Mouse (Mus musculus) kidney, postnatal 36 days (tissue): Measurements from ENCODE around the gene Tenm4.
A peak's percentile ranks its signal among the peaks of the same experiment; 100 is the strongest.

ENCODE experiments used
- DNase-seq, 2 experiments: peaks; one replicate each; pipeline ENCODE4 v3.0.0; 2021 to 2022; ENCODE audit warnings: mixed read lengths in 2 of 2

Tenm4 gene

GRCm38 (mm10) chr7:96871031-96871430, 700.0 kb downstream of the Tenm4 start:
- no peak for DNase-seq

- no peak for DNase-seq
Observed at GRCm38 (mm10) chr7:96878511-96879276, 707.6 kb downstream of the Tenm4 start.

GRCm38 (mm10) chr7:96879593-96879992, 708.5 kb downstream of the Tenm4 start:
- DNase-seq = no peak

DNA sequence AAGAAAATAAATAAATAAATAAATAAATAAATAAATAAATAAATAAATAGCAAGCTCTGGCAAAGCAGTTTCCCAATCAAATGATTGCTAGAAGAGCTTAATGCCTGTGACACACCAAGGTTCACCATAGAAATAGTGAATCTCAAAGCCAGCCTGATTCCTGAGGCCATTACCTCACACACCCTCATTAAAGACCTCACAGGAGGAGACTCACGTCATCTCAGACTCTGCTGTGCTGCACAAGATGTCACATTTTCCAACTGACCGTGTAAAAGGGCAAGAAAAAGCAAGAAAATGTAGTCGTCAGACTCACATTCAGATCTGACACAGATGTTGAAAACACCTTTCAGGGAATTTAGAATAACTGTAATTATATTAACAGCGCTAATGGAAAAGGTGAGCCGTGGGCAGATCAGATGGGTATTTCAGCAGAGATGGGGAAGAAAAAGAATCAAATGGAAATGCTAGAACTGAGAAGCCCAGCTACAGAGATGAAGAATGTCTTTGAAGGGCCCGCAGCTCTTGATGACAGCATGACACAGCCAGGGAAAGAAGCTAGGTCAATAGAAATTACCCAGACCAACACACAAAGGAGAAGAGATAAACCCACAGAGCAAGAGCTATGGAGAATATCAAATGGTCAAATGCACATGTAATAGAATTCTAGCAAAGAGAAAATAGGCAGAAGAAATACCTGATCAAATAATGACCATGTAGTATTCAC, 709.3 kb downstream of the Tenm4 start:
- DNase-seq = no peak

- no peak for DNase-seq
Observed at GRCm38 (mm10) chr7:96883297-96883696, 712.3 kb downstream of the Tenm4 start.

DNA sequence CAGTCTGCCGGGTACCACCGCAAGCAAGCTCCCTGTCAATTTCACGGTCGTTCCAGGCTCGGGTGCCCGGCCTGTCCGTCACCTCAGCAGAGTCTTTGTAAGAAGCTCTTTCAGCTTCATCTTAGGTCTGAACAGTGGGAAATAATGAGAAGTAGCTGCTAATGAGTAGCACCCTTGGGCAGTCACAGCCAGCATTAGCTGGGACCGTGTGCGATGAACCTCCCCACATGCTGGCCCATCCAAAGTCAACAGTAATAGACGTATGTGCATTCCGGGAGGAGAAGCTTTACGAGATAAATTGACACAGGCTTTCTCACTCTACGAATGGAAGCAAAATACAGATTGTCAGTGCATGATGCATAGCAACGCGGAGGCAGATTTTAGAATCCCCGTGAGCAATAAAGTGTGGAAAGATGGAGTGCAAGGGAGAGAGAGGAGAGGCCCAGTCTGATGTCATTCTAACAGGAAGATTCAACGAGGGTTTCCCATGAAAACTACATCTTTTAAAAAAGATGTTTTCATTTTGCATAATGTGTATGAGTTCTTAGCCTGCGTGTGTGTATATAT, 716.1 kb downstream of the Tenm4 start:
- no peak for DNase-seq

DNA sequence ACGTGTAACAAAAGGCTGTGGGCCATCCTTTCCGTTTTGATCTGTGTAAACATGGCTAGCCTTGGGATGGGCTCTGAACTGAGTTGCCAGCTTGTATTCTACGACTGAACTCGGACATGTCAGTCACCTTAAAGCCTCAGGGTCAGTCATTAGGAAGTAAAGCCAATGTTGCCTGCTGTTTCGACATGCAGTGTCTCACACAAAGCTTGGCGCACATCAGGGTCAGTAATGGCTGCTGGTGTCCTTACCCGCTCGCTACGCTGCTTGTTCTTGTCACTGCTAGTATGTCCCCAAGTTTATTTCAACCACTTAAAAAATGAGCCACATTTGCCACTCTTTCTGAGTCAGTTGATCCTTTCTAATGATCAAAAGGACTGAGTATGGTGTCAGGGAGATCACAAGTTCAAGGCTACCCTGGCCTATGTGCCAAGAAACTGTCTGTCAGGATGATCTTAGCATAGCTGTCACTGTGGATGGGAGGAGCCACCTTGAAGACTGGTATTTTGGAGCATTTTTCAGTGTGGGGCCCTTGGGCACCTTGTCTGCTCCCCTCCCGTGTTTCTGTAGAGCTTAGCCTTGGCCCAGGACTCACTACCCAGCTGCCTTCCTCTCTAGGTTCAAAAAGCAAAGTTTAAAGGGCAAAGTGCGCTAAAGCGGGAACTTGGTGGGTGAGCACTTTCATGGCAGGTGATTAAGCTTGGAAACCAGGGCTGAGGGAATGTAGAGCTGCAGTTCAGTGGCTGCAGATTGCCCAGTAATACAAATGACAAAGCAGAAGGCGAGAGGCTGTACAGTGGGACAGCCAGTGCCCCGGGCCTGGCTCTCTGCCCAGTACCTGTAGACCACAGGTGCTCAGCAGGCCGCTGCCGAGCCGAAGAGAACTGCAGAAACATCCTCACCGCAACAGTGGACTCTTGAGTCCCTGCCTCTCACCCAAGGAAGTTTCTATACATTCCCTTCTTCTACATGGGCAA, 718.3 kb downstream of the Tenm4 start:
- DNase-seq = peak; percentile 7 to 37

DNA sequence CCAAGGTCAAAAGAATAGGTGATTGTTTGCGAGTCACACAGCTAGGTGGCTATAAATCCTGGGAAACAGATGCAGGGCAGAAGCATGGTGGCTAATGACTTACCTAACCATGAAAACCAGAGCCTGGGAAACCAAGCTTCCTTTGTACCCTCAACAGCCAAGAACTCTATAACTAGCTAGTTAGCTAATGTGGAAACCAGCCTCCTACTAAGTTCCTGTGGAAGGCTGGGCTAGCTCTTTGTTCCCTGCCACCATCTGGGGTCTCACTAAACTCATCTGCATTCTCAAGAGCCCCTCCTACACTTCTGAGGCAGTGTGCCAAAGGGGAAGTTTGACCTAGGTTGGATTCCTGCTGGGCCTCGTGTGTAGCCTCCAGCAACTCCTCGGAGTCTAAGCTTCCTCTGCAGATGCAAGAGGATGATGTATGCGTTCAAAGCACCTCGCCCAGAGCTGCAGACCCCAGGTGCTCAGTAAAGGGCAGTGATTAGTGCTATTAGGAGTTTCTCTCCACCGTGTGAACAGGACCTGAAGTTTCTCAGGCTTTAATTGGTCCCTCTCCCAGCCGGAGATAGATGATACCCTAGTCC, 719.1 kb downstream of the Tenm4 start:
- DNase-seq = no peak

DNA sequence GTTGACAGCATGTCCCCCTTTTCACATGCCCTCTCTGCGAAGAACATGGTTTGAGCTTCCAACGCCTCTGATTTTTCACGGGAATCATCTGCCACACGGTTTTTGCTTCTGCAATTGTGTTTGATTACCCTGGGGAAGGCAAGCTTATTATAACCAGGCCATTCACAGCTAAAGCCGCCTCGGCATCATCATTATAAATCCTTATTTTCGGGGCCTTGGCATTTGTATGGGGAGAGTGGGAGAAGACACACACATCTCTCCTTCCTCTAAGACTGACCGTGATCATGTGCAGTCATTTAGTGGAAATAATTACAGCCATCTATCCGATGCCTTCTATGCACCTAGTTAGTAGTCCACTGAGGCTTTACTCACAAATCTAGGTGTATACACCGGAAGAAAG, 719.9 kb downstream of the Tenm4 start:
- no peak for DNase-seq

GRCm38 (mm10) chr7:96899036-96899569, 728.1 kb downstream of the Tenm4 start:
- no peak for DNase-seq

GRCm38 (mm10) chr7:96902183-96902582, 731.1 kb downstream of the Tenm4 start:
- no peak for DNase-seq

DNA sequence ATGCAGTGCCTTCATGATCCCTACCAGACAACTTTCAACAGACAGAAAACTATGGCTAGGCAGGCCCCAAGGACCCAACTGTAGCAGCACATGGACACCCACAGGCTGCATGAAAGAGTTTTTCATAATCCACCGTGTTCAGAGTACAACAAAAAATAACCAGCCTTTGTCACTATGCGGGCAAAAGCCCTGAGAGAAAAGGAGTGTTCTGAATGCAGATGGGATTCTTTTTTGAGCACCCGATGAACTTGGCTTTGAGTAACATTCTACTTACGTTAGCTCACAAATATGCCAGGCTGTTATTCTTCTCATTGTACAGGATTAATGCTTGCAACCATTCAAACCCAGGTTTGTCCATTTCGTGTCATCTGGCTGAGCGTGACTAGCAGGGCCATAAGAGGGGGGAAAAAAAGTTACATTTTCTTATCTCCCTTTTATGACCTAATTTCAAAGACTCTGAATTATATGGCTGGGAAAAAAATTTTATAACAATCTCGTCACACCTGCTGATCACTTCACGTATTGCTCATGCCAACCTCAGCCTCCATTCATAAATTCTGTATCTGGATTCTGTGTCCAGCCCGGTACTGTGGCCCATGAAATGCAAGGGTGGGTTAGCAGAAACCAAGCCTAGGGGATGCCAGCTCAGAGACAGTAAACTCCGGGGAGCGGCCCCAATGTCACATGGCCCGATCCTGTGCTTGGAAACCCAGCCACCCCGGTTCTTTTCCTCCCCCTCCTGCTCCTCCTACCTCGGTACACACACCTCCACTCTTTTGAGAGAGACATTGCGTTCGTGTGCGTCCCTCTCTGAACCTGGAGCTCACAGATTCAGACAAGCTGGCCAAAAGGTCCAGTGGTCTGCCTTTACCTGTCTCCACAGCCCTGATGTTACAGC, 732.3 kb downstream of the Tenm4 start:
- no peak for DNase-seq

DNA sequence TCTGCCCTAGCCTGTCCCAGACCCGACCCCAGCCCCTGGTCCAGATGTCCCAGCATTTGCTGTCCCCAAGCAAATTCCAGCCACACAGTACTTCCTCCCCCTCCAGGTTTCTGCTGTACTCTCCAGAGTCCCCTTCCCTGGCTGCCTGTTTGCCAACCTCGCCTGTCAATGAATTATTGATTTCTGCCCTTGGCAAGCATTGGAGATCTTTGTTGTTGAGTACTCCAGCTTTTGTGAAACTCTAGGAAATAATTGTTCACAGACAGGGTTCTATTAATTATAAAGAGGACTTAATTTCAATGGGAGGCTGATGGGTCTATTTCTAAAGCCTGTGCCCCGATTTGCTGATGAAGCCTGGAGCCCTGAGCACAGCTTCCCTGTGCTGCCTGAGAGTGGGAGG, 733.4 kb downstream of the Tenm4 start:
- no peak for DNase-seq

GRCm38 (mm10) chr7:96904936-96905335, 733.9 kb downstream of the Tenm4 start:
- no peak for DNase-seq

- DNase-seq = no peak
Observed at GRCm38 (mm10) chr7:96905422-96905821, 734.4 kb downstream of the Tenm4 start.

- no peak for DNase-seq
Observed at GRCm38 (mm10) chr7:96906216-96906615, 735.2 kb downstream of the Tenm4 start.

DNA sequence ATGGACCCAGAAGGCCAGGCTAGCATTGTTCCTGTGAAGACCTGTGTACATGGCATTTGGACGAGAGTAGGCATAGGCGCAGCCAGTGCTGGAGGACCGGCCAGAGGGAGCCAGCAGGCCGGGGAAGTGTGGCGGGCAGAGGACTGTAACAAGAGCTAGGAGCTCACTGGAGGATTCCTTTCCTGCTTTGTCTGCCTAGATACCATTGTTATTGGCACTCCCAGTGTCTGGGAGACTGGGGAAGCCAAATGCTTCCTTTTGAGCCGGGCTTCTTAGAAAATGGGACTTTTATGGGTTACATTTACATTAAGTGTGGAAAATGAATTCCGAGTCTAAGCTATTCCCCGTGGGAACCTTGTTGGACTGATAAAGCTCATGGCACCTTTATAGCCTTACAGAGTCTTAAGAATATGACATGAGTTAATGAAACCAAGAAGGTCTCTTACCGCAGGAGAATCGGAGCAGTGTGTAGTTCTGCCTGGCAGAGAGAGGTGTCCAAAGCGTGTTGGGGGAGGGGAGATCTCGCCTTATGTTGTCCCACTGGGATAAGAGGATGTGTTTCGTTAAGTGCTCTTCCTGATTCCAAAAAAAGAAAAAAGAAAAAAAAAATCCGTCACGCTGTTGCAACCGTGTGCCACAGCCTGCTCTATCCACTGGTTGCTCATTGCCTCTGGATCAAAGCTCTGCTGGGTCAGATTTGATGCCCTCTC, 737.1 kb downstream of the Tenm4 start:
- no peak for DNase-seq

DNA sequence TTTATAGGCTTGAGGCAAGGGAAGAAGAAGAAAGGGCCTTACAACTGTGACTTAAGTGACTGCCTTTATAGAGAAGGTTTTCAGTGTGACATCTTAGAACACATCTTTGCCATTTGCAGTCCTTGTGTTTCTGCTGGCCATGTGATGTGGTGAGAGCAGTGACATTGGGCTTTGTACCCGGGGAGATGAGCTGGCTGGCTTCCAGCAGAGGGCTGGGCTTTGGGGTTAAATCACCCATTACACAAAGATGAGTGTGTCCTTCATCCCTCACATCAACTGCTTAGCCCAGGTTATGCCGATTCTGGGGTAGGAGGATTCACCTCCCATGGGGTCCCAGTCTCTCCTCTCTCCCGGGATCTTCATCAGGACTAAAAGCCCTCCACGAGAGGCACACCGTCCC, 738.8 kb downstream of the Tenm4 start:
- peak; percentile 23 to 42 for DNase-seq

DNA sequence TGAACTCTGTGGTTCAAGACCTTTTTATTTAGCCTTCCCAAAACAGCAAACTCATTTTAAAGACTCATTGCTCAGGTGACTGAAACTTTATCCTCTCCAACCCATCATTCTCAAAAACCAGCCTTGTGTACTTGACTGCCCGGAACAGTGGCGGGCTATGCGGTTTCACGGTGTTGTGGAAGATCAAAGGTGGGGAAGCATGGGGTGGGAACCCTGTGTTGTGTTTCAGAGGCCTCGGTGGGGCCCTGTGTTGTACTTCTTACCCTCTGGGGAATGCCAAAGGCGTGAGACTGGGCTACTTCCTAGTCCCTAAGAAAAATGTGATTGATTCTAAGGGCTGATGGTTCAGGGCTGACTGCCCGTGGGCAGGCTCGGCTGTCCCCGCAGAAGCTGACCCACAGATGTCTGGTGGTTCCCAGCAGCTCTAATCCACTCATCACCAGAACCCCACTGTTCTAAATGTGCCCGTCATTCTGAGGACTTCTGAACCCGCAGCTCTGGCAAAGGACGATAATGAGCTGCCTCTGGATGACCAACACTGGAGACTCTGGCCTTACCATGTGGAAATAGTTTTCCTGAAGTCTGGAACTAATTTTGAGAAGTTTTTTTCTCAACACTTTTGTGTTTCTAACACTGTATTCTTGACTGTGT, 739.4 kb downstream of the Tenm4 start:
- no peak for DNase-seq

GRCm38 (mm10) chr7:96914031-96914430, 743.0 kb downstream of the Tenm4 start:
- DNase-seq = peak; percentile 72 to 90
